Mouse (Mus musculus) stomach, postnatal 0 days (tissue): ENCODE measurements around the gene Ankrd44. TPM values are rescaled to one million over a fixed set of nuclear protein-coding genes. Genes with fewer than 3 reads are reported as not detected.

ENCODE experiments used
- ATAC-seq: fragments of 200-750 bp; cut with Nextera tagmentation; 2 replicates; pipeline ENCODE4 v1.8.0; 2017; ENCODE audit not compliant: low FRiP score, low TSS enrichment
- DNase-seq: peaks from one replicate; pipeline ENCODE4 v3.0.0-alpha.2; 2016; ENCODE audit warnings: low spot score
- H3K27ac ChIP-seq: fragments of 300-500 bp; sonication (generic); replicated peaks from 2 replicates; pipeline ENCODE4 v1.5.1; 2014; ENCODE audit warnings: mild to moderate bottlenecking, control low read depth
- H3K27me3 ChIP-seq: fragments of 300-500 bp; sonication (generic); 2 replicates; pipeline ENCODE4 v1.6.1; 2014; ENCODE audit warnings: low read length; ENCODE audit not compliant: control insufficient read depth, insufficient read depth
- H3K36me3 ChIP-seq: fragments of 300-500 bp; sonication (generic); 2 replicates; pipeline ENCODE4 v1.6.1; 2014; ENCODE audit warnings: low read length, mixed read lengths; ENCODE audit not compliant: control insufficient read depth, insufficient read depth
- H3K4me1 ChIP-seq: fragments of 300-500 bp; sonication (generic); replicated peaks from 2 replicates; pipeline ENCODE4 v1.6.1; 2014; ENCODE audit warnings: antibody characterized with exemption; ENCODE audit not compliant: control insufficient read depth, insufficient read depth
- H3K4me2 ChIP-seq: fragments of 300-500 bp; sonication (generic); replicated peaks from 2 replicates; pipeline ENCODE4 v1.6.1; 2014; ENCODE audit warnings: low read depth, mild to moderate bottlenecking, control low read depth, moderate library complexity
- H3K4me3 ChIP-seq: fragments of 300-500 bp; sonication (generic); 2 replicates; pipeline ENCODE4 v1.5.1; 2014; ENCODE audit warnings: low read depth, low read length, control low read depth
- H3K9ac ChIP-seq: fragments of 300-500 bp; sonication (generic); 2 replicates; pipeline ENCODE4 v1.6.1; 2014; ENCODE audit warnings: mild to moderate bottlenecking, low read length, control low read depth, mixed read lengths
- H3K9me3 ChIP-seq: fragments of 300-500 bp; sonication (generic); 2 replicates; pipeline ENCODE4 v1.6.1; 2016; ENCODE audit warnings: low read length; ENCODE audit not compliant: control insufficient read depth
- CTCF ChIP-seq: IDR thresholded peaks from 2 replicates; pipeline ENCODE4 v1.5.1; 2016; ENCODE audit warnings: antibody characterized with exemption, low read depth, mild to moderate bottlenecking, moderate library complexity
- EP300 ChIP-seq: optimal IDR thresholded peaks from 2 replicates; pipeline ENCODE3; 2016; ENCODE audit warnings: antibody characterized with exemption
- WGBS: fragments of 180-500 bp; shearing (Covaris S2); extraction: QIAGEN DNeasy Blood & Tissue Kit; methylation state at CpG from one replicate; pipeline ENCODE4 v1.1.7; 2014; 5-methylcytosine and 5-hydroxymethylcytosine counted together
- polyA plus RNA-seq: library from polyadenylated mRNA; unstranded; fragments of >200 nt; fragmentation: Nextera tagmentation; extraction: Ambion mirVana; gene quantifications from 2 replicates; pipeline ENCODE4 v1.2.1, GENCODE M21; 2015

The Ankrd44 gene
- polyA plus RNA-seq, 1 experiment from 2014 or later, result 7.8 TPM

DNA sequence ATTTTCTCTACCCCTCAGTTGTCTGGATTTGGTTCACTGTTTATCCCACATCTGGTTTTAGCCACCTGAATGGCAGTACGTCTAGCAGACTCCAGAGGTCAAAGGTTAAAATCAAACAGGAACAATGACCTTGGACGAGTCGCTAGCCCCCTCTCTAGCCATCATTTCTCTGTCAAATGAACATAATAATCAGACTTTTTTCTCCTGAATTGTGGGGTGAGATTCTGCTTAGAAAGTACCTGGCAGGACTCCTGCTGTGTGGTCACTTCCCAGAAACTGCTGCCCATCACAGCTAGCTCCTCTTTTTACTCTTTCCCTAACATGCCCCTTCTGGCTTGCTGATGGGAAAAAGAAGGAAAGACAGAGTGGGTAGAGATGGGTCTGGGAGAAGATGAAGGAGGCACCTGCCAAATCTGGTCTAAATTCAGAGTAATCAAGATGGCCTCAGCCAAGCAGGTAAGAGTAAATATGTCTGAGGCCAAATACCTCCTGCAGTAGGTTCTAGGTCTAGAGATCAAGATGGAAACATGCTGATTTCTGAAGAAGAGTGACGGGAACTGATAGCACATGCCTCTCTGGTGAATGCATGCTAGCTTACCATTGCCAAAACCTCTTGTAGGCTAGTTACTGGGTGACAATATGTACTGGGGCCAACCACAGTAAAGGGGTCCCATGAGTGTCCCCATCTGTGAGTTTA lies 117.6 kb downstream of the Ankrd44 start:
- ATAC-seq (no peak), DNase-seq (no peak)
- WGBS, result 78% methylated on average over 4 of the region's 4 CpGs

GRCm38 (mm10) chr1:54807832-54808231 lies 118.4 kb downstream of the Ankrd44 start:
- Histone ChIP-seq H3K36me3 (no peaks in the 10 kb centered on the region), H3K4me1 (no peaks in the 10 kb centered on the region), H3K9me3 (no peaks in the 10 kb centered on the region), H3K27ac (no peak overlapping the region), H3K4me2 (no peak overlapping the region), H3K4me3 (no peak overlapping the region), H3K9ac (no peak overlapping the region), H3K27me3 (no peaks in the 10 kb centered on the region)
- 86% methylated on average over 3 of the region's 3 CpGs for WGBS
- ATAC-seq (no peak), DNase-seq (no peak)
- no peak for TF ChIP-seq EP300
- TF ChIP-seq CTCF, result no peak

More for the DNA sequence above, 117.6 kb downstream of the Ankrd44 start:
- no peak overlapping the region for H3K9ac ChIP-seq
- no peaks in the 10 kb centered on the region for H3K27me3 ChIP-seq
- no peak overlapping the region for H3K27ac ChIP-seq
- H3K36me3 ChIP-seq, result no peaks in the 10 kb centered on the region
- TF ChIP-seq EP300, result no peak
- TF ChIP-seq CTCF, result no peak
- H3K4me3 ChIP-seq, result no peak overlapping the region
- H3K4me1 ChIP-seq, result no peaks in the 10 kb centered on the region
- H3K4me2 ChIP-seq, result no peak overlapping the region
- no peaks in the 10 kb centered on the region for H3K9me3 ChIP-seq

DNA sequence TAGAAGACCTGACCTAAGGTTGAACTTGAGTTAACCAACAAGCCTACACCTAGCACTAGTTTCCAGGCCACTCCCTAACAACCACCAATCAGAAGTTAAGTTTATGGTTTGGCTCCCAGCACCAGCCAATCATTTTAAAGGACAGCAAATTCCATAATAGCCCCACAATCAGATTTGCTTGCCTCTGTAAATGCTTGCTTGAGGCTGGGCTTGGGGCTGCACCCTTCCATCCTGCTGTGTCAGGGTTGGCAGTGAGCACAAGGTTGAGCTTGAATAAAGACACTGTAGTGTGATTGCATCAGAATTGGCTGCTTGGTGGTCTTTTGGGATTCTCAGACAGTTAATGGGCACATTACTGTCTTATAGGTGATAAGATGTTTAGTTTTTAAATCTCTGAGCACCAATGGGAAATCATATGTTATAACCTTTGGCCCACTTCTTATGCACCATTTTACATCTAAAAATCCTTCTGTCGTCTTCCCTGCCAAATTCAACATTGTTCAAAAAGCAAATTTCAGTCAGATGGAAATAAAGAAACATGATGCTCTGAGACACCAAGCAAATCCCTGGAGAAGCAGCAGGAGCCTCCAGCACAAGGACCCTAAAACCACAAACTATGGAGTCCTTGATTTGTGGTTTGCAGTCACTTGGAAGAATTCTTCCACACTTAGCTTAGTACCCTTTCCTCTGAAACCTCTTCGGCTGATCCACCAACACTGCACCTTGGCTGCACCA lies 119.9 kb downstream of the Ankrd44 start:
- Histone ChIP-seq H3K4me1 (no peaks in the 10 kb centered on the region), H3K27ac (no peak overlapping the region), H3K9me3 (no peaks in the 10 kb centered on the region), H3K36me3 (no peaks in the 10 kb centered on the region), H3K27me3 (no peaks in the 10 kb centered on the region), H3K4me2 (no peak overlapping the region), H3K9ac (no peak overlapping the region), H3K4me3 (no peak overlapping the region)
- DNase-seq (no peak), ATAC-seq (peak; percentile 58; the same call in 1 of the 2 replicates)
- TF ChIP-seq CTCF (no peak), EP300 (no peak)
- 82% methylated on average over 2 of the region's 2 CpGs for WGBS

- H3K27ac ChIP-seq, result no peak overlapping the region
- H3K27me3 ChIP-seq, result no peaks in the 10 kb centered on the region
- ATAC-seq, result no peak
- TF ChIP-seq EP300 (no peak), CTCF (no peak)
- H3K36me3 ChIP-seq, result no peaks in the 10 kb centered on the region
- 91% methylated on average over 9 of the region's 9 CpGs for WGBS
- H3K4me2 ChIP-seq, result no peak overlapping the region
- H3K9ac ChIP-seq, result no peak overlapping the region
- no peaks in the 10 kb centered on the region for H3K9me3 ChIP-seq
- no peaks in the 10 kb centered on the region for H3K4me1 ChIP-seq
- no peak for DNase-seq
- no peak overlapping the region for H3K4me3 ChIP-seq
Observed at GRCm38 (mm10) chr1:54804406-54804805, 121.8 kb downstream of the Ankrd44 start.

DNA sequence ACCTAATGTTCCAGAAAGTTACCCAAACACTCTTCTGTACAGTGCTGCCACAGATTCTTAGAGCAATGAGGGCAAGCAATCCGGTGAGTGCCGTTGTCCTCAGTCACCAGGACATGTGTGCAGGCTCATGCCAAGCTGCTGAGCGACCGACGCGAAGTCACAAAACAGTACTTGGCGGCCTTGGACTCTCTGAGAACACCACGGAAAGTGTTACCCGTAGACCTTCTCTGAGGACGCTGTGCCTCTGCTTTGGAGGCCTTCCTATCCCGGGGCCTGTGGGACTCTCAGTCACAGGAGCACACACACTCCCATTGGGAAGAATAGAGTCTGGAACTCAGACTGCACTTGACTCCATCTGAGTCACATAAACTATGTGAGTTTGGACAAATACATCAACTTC lies 123.5 kb downstream of the Ankrd44 start:
- WGBS, result 67% methylated on average over 11 of the region's 11 CpGs
- H3K4me3 ChIP-seq, result no peak overlapping the region
- no peak for ATAC-seq
- H3K36me3 ChIP-seq, result no peaks in the 10 kb centered on the region
- TF ChIP-seq EP300 (no peak), CTCF (no peak)
- no peak overlapping the region for H3K9ac ChIP-seq
- H3K4me1 ChIP-seq, result no peaks in the 10 kb centered on the region
- DNase-seq, result no peak
- H3K27me3 ChIP-seq, result no peaks in the 10 kb centered on the region
- no peaks in the 10 kb centered on the region for H3K9me3 ChIP-seq
- no peak overlapping the region for H3K27ac ChIP-seq
- no peak overlapping the region for H3K4me2 ChIP-seq

GRCm38 (mm10) chr1:54801256-54801655 lies 124.9 kb downstream of the Ankrd44 start:
- Histone ChIP-seq H3K4me3 (no peak overlapping the region), H3K4me1 (no peaks in the 10 kb centered on the region), H3K9me3 (no peaks in the 10 kb centered on the region), H3K4me2 (no peak overlapping the region), H3K27me3 (no peaks in the 10 kb centered on the region), H3K36me3 (no peaks in the 10 kb centered on the region), H3K9ac (no peak overlapping the region), H3K27ac (no peak overlapping the region)
- DNase-seq, result no peak
- no peak for TF ChIP-seq EP300
- TF ChIP-seq CTCF, result no peak
- no peak for ATAC-seq
- 65% methylated on average over 2 of the region's 3 CpGs for WGBS
